Mouse (Mus musculus): ENCODE measurements around the gene Polrmt. TPM values are rescaled to one million over a fixed set of nuclear protein-coding genes. Genes with fewer than 3 reads are reported as not detected.

Polrmt gene
- total and polyA plus RNA-seq, 3 experiments, result 13.5 to 50.5 (median 49.0) TPM

DNA sequence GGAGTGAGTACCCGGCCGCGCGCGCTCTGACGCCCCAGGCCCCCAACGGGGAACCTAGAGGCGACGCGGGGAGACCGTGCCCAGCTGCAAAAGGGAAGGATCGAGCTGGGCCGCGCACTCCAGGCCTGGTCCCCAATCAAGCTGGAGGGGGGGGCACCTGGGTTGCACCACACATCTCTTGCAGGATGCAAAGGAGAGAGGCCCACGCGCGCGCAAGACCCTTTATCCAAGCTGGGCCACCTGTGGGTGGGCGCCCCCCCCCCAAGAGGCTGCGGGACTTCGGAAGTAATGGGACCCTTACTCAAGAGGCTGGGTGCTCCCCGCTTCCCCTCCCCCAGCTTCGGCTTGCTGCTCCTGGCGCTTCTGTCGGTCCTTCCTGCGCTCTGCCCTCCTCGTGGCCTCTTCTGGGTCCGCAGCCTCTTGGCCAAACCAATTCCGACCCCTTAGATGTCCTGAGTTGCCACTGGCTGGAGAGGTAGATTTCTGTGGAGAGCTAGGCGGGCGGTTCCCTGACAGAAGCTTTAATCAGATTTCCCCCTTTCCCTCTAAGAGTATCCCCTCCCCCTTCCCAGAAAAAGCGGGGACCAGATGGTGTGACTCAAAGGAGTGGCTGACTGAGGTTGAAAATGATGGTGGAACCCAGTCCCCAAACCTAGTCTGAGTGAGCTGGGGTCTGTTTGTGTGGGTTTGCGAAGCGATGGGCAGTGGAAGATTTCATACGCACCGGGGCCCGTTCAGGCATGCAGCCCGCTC is 47.5 kb upstream of the Polrmt start:
- H3K27me3 ChIP-seq (replicated peaks), result peaks cover 40% of the 10 kb centered on the region
- H3K79me2 ChIP-seq (replicated peaks; ENCODE audit: control insufficient read depth, extremely low read depth, insufficient read depth, poor library complexity, severe bottlenecking), result no peaks in the 10 kb centered on the region
- dilution Hi-C loops (cut with MboI; ENCODE audit: extremely low pct_ligation_motif_present, extremely low pct_unique_long_range_greater_than_20kb, low sequenced_read_pairs), result no loop called here
- H3K36me3 ChIP-seq (replicated peaks in 1 of 2; ENCODE audit: control insufficient read depth in 1 of 2, insufficient read depth in 1 of 2, low read length in 1 of 2), result no peaks in the 10 kb centered on the region
- peaks cover 8 to 37% of the 10 kb centered on the region in 2 experiments for H3K4me1 ChIP-seq (ENCODE audit: control insufficient read depth in 1 of 2, insufficient read depth in 2 of 2)
- peaks cover 3% of the 10 kb centered on the region for H3K9me3 ChIP-seq (replicated peaks; ENCODE audit: low read length)
- in situ Hi-C loops (cut with MboI; ENCODE audit: low pct_ligation_motif_present, low pct_unique_long_range_greater_than_20kb, low sequenced_read_pairs), result no loop called here
- TF ChIP-seq BHLHE40 (IDR thresholded peaks at IDR 0.05; ENCODE audit: low read depth, low read length), result no peak
- TF ChIP-seq MAZ (IDR thresholded peaks at IDR 0.05; ENCODE audit: low read depth, low read length), result peak; percentile 23; the same call in 1 of the 2 replicates
- H3K4me3 ChIP-seq (replicated peaks in 1 of 3; ENCODE audit: low read depth in 2 of 3, low read length in 2 of 3, poor library complexity in 1 of 3), result peak overlapping the region; percentile 37 to 75 (median 54)
- peak overlapping the region; percentile 62; the same call in 1 of the 2 replicates for H3K9ac ChIP-seq (ENCODE audit: insufficient read depth, low read depth)
- H3K27ac ChIP-seq (ENCODE audit: insufficient read depth, low read depth), result no peak overlapping the region
- H3K4me2 ChIP-seq (ENCODE audit: insufficient read depth, low read depth, poor library complexity, severe bottlenecking), result peak overlapping the region; percentile 69
- no peak for DNase-seq (ENCODE audit: extremely low read depth)

DNA sequence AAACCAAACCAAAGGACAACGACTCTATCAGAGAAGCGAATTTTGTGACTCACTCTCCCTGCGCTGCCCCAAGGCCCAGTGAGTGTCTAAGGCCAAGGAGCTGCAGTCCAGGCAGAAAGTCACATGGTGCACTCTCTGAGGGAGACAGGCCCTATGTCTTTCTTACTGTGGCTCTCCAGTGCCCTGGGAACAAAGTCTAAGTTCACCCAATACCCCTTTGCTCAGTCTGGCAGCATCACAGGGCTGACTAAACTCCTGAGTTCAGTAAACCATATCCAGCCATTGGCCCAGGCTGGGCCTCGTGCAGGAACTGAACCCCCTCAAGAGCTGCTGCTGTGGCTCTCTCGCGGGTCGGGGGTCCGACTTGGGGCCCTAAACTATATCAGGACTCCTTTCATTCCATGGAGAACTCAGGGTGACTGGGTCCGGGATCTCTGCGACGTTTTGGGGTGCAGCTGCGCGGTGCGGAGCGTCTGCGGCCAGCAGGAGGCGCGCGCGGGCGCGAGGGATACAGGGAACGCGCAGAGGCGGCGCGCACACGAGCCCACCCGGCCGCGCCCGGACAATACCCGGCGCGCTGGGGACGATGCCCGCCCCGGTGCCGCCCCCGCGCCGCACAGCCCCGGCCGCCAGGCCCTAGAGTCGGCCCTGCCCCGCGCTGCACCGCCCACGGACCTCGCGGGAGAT is 46.8 kb upstream of the Polrmt start, which contains the start of gene Palm:
TSS of gene Palm (plus strand) at position 522 of the 687 bp plus-strand sequence.
- Histone ChIP-seq H3K4me2 (ENCODE audit: insufficient read depth, low read depth, poor library complexity, severe bottlenecking) (peak within 1 kb of the TSS; percentile 69), H3K79me2 (replicated peaks; ENCODE audit: control insufficient read depth, extremely low read depth, insufficient read depth, poor library complexity, severe bottlenecking) (no peaks in the 10 kb centered on the region), H3K36me3 (replicated peaks in 1 of 2; ENCODE audit: control insufficient read depth in 1 of 2, insufficient read depth in 1 of 2, low read length in 1 of 2) (no peaks in the 10 kb centered on the region), H3K27me3 (replicated peaks) (peaks cover 40% of the 10 kb centered on the region), H3K27ac (ENCODE audit: insufficient read depth, low read depth) (no peak within 1 kb of the TSS), H3K9ac (ENCODE audit: insufficient read depth, low read depth) (peak within 1 kb of the TSS; percentile 62; the same call in 1 of the 2 replicates), H3K9me3 (replicated peaks; ENCODE audit: low read length) (peaks cover 3% of the 10 kb centered on the region), H3K4me3 (replicated peaks in 1 of 3; ENCODE audit: low read depth in 2 of 3, low read length in 2 of 3, poor library complexity in 1 of 3) (peak within 1 kb of the TSS; percentile 37 to 75 (median 54)), H3K4me1 (ENCODE audit: control insufficient read depth in 1 of 2, insufficient read depth in 2 of 2) (peaks cover 10 to 38% of the 10 kb centered on the region in 2 experiments)
- in situ Hi-C loops (cut with MboI; ENCODE audit: low pct_ligation_motif_present, low pct_unique_long_range_greater_than_20kb, low sequenced_read_pairs) (no loop called here), dilution Hi-C loops (cut with MboI; ENCODE audit: extremely low pct_ligation_motif_present, extremely low pct_unique_long_range_greater_than_20kb, low sequenced_read_pairs) (no loop called here)
- TF ChIP-seq RAD21 (IDR thresholded peaks at IDR 0.05; ENCODE audit: low read depth, low read length) (peak; percentile 6), BHLHE40 (IDR thresholded peaks at IDR 0.05; ENCODE audit: low read depth, low read length) (no peak), MEF2A (IDR thresholded peaks at IDR 0.05; ENCODE audit: borderline replicate concordance, low read depth, low read length) (peak; percentile 33; the same call in 1 of the 2 replicates), CTCF (conservative IDR thresholded peaks at IDR 0.05 in 1 of 2, IDR thresholded peaks at IDR 0.05 in 1 of 2; ENCODE audit: low read depth in 2 of 2, low read length in 2 of 2) (peak in 1 of 2 experiments; percentile 76; a peak in 2 of 4 replicates), NRF1 (IDR thresholded peaks at IDR 0.05; ENCODE audit: low read depth, low read length) (peak; percentile 60), MXI1 (IDR thresholded peaks at IDR 0.05; ENCODE audit: low read depth, low read length) (no peak), SMC3 (IDR thresholded peaks at IDR 0.05; ENCODE audit: low read depth, low read length) (peak; percentile 64), IRF4 (IDR thresholded peaks at IDR 0.05; ENCODE audit: low read depth, low read length) (0 out of 2 replicates have a peak, but pooled peaks have one; percentile 6), POLR2AphosphoS2 (IDR thresholded peaks at IDR 0.05; ENCODE audit: low read depth, low read length) (no peak), POLR2A (IDR thresholded peaks at IDR 0.05; ENCODE audit: low read depth, low read length) (peak; percentile 19; the same call in 1 of the 2 replicates)
- DNase-seq (ENCODE audit: extremely low read depth), result no peak
